Mouse (Mus musculus) spleen, embryonic (tissue): ENCODE data around the gene Sstr3.

Experiments used
- CTCF ChIA-PET: fragments of 350-600 bp; sonication (Branson Sonifier 250); formaldehyde crosslinking; loops from one replicate; lab custom pipeline; 2022; lab: Charles Lee

Sstr3 gene

DNA sequence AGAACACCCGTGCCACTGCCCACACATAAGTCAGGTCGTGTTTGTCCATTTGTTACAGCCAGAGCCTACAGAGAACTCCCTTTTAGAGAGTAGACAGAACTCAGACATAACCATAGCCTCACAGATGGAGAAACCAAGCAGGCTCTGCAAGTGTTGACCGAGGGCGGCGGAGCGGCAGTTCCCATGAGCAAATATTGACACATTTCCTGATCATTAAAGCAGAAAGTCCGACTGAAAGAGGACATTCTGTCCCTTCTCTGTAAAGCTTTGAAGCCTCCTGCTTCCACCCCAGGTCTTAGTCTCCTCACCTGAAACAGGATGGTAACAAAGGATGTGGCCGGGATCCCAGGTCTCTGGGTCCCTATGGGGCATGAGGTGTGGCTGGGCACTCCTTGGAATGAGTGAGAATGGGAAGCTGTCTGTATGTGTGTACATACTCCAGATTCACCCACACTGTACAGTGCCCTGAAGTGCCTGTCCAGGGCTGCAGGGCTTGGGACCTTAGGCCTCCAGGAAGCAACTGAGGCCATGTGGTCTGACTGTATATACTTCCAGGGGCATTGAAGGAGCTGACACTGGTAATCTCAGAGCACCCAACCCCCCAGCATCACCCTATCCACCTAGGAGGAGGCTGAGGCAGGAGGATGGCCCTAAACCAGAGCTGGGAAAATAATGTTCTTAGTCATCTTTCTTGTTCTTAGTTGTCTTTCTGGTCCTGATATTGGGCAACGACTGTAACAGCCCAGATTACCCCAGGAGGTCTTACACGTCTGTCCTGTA is 11.7 kb downstream of the Sstr3 start:
- CTCF ChIA-PET = interaction anchor here (0.6 to 1.1 kb wide), 3 partner anchors 9 to 84 kb away, joined by 3 read pairs; no protein-coding TSS in a partner anchor

DNA sequence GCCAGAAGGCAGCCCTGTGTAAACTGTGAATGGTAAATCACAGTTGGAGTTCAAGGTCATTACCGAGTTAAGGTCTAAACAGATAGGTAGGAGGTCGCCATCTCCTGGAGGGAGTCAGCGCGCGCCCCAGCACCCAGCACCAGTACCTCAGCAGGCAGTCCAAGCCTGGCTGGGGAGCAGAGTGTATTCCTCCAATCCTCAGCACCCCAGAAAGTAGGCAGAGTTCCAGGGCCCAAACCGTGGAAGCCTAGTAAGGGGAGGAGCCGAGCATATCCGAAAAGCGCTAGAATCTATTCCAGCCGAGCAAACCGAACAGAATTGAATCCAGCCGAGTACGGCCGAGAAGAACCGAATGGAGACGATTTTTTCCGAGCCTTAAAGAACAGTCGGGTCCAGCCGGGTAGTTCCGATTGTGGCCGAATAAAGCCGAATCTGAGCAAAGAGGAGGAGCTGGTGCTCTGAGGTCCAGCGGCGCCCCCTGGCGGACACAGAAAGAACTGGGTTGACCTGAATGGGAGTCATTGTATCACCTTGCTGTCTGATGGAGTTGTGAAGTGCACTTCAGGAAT is 12.5 kb downstream of the Sstr3 start:
- CTCF ChIA-PET = interaction anchor here (0.6 to 1.1 kb wide), 2 partner anchors 12 to 84 kb away, joined by 3 read pairs; no protein-coding TSS in a partner anchor

DNA sequence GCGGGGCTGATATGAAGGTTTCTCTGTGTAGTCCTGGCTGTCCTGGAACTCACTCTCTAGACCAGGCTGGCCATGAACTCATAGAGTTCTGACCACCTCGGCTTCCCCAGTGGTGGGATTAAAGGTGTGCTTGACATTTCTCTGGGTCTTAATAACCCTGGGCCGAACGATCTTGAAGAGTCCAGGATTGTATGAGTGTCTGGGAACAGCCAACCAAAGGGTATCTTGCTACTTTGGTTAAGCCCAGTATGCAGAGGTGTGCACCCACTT is 13.1 kb downstream of the Sstr3 start:
- CTCF ChIA-PET = no interaction called here

DNA sequence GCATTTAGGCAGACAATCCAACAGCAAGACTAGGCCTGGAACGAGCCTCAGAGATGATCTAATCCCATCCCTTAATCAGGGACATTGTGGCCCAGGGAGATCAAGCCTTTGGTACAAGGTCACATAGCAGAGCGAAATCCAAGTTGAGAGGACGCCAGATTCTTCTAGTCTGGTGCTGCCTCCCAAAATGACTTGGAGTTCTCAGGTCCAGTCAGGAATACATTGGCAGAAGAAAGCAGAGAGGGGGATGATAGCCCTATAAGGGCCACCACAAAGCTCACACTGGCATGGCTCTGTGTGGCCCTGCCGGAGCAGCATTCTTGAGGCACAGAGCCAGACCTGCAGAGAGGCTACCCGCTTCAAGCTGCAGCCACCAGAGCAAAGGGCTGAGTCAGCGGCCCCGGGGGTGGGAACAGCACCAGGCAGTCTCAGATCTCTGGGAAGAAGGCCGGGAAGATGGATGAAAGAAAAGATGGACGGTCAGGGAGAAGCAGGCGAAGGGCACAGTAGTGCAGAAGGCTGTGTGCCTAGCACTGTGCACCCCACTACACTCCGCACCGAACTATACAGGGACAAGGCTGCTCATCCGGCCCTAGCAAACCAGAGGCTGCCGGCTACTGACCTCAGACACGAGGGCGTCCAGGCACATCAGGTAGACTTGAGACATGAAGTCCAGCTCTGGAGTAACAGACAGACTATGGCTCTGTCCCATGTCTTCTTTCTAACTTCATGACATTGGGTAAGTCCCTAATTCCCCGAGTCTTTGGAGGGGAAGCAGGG is 13.6 kb downstream of the Sstr3 start, which contains the start of gene C1qtnf6:
Gene C1qtnf6 (minus strand): TSS at position 746 of the 780 bp plus-strand sequence.
- CTCF ChIA-PET = interaction anchor here (0.5 kb wide), 1 partner anchor 440 kb away, joined by 3 read pairs; no protein-coding TSS in a partner anchor

DNA sequence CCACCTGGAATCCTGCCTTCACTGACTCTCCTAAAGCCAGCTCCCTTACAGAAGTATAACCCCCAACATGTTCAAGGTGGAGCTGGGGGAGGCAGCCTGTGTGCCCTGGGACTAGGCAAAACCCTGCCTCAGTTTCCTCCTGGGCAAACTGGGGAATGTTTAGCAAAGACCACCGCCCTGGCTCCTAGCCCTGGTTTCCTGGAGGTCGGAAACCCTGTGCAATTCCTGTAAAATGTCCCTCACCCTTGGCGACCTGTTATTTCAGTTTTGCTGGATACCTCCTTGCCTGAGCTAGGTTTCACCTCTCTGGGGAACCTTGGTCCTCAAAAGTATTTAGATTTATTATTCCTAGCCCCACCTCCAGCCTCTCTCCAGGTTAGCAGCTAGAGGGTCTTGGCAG is 14.3 kb downstream of the Sstr3 start:
- CTCF ChIA-PET = interaction anchor here (0.5 kb wide), 1 partner anchor 439 kb away, joined by 3 read pairs; no protein-coding TSS in a partner anchor

DNA sequence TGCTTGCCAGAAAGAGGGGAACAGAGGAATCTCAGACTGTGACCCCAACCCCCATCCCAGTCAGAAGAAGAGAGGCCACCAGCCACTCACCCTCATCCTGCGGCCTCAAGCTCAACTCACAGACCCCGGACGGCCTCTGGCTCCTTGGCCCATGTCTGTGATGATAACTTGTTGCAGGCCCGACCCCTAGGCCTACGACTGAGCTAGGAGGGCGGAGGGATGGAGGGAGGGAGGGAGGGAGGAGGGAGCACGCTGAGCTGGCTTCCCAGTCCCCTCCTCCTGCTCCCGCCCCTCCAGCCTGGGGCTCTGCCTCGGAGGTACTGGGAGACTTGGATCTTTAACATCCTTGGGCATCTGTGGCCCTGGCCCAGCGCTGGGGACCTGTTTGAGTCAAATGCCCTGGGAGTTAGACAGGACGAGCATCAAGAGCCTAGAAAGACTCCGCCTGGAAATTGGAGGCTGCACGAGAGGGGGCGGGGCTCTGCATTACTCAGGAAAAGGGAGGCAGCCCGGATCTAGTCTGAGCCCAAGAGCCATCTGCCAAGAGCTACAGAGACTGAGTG is 15.0 kb downstream of the Sstr3 start:
- CTCF ChIA-PET = interaction anchor here (0.7 to 1.0 kb wide), 2 partner anchors 31 to 82 kb away, joined by 3 read pairs; no protein-coding TSS in a partner anchor

DNA sequence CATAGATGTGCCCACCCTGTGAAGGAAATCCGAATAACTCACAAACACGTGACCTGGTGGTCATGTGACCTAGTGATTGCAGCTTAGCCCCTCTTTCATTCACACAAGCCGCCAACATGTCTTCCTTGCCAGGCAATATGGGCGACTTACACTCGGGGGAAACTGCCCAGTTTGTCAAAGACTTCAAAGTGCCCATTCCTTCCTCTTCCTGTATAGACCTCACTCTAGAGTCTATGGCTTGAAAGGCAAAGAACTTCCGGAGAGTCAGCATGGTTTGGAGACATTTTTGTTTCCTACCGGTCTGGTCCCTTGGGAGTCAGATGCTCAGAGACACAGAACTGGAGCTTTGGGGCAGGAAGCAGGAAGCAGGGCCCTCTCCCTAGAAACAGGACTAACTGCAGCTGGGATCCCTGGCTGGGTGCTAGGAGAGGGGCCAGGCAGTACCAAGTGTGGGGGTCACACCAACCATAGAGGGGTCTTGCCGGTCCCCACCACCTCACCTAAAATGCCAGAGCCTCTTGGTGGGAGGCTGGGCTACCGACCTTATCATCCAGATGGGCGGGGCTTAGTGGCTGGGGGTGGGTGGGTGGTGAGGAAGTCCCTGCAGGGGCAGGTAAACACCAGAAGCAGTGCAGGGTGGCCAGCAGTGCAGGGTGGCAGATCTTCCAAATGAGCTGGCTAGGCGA is 15.6 kb downstream of the Sstr3 start:
- CTCF ChIA-PET = interaction anchor here (0.6 to 1.0 kb wide), 4 partner anchors 32 to 1784 kb away, joined by 3 to 8 read pairs (median 5); no protein-coding TSS in a partner anchor

DNA sequence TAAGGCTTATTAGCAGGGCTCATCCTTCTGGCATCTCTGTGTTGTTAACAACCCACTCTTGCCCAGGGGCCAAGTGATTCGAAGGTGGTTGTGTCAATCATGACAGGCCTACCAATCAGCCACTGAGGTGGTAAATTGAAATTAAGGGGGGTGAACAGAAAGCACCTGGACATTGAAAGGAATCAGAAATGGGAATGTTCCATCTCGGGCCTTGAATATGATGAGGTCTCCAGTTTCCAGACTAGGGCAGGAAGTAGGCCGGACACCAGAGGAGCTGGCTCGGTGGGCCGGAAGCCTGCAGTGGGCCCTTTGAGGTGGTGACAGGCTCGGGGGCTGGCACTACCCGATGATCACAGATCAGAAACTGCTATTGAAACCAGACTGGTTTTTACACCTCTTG is 16.5 kb downstream of the Sstr3 start:
- CTCF ChIA-PET = no interaction called here

DNA sequence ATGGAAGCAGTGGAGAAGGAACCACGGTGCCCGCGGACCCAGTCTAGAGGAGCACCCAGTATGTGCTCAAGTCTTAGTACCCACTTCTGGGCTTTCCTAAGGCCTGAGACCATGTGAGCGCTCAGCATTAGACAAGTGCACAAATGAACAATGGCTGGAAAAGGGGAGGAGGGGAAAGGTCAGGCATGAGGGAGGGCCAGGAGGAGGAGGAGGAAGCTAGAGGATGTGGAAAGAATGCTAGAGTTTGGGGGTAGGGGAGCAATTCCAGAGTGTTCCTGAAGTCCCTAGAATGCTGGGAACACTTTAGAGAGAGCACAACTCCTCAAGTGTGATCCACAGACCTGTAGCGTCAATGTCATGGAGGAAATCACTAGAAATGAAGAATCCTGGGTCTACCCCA is 20.3 kb downstream of the Sstr3 start:
- CTCF ChIA-PET = interaction anchor here (0.6 kb wide), 2 partner anchors 9 to 1720 kb away, joined by 3 read pairs; no protein-coding TSS in a partner anchor

DNA sequence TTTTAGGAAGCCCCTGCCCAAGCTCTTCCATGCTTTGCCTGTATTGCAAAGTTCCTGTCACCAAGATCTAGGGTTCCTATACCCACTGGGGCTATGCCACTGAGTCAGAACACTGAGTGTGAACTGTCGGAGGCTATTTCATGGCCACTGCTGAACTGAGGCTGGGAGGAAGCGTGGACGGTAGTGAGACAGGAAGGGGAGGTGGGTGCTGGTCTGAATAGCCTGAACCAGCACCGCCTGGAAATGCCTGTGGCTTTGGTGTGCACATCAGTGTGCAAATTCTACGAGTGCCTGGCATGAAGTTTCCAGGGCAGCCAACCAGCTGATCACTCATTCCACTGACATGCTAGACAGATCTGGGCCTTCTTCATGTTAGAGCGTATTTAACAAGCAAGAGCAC is 22.6 kb downstream of the Sstr3 start:
- CTCF ChIA-PET = no interaction called here

DNA sequence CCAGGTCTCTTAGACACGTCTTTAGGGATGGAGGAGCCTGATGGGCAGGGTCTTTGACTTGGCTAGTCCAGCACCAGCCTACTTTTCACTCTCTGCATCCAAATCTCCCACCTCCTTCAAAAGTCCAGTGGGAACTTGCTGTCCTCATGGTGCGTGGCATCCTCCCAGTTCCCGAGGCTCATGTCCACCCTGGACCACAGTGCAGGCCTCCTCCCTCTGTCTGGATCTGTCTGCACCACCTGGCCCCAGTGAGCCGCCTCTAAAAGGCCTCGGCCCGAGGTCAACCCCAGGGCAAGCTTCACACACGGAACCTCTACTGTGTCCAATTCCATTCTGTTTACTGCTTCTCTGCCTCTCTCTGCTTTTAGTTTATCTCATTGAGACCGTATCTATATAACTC is 23.2 kb downstream of the Sstr3 start:
- CTCF ChIA-PET = no interaction called here

DNA sequence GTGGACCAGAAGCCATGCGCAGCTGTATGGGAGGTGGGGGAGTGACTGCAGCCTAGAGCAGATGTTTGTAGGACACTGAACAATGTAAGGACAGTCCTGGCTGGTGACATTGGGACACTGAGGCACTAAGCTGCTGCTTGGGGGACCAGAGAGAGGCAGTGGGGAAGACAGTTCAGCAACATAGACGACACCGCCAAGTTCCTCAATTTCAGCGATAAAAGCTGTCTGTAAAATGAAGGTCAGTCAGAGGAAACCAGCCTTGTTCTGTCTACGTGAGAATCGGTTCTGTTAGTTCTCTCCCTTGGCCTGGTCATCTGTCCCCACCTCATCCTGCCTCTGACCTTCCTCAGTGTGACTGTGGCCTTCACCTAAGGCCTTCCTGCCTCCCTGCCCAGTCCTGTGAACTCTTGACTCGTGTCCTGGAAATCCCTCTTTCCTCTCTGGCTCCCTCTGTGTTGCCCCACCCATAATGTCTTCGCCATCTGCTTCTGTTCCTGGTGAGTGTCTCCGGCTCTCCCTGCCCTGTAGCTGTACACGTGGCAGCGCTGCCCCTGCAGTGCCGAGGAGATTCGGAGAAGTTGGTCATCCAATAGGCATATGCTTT is 24.3 kb downstream of the Sstr3 start:
- CTCF ChIA-PET = interaction anchor here (0.6 to 0.7 kb wide), 3 partner anchors 72 to 335 kb away, joined by 3 to 5 read pairs (median 3); partner anchors contain the start of gene Lgals2

DNA sequence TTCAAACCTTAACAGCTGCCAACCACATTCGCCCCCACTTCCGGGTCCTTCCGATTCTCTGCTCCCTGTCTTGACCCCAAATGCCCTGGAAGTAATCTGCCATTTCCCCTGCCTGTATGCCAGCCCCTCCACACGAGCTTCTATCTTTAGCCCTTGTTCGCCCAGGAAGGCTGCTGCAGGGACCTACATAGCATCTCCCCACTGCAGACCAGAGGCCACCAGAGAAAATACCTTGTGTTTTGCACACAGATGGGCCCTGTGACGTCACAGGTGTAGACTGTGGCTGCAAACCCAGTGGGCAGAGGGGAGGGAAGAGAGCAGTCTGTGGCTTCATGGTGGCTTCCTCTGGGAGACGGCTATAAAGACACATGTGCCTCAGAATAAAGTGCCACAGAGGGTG is 26.3 kb downstream of the Sstr3 start:
- CTCF ChIA-PET = no interaction called here

DNA sequence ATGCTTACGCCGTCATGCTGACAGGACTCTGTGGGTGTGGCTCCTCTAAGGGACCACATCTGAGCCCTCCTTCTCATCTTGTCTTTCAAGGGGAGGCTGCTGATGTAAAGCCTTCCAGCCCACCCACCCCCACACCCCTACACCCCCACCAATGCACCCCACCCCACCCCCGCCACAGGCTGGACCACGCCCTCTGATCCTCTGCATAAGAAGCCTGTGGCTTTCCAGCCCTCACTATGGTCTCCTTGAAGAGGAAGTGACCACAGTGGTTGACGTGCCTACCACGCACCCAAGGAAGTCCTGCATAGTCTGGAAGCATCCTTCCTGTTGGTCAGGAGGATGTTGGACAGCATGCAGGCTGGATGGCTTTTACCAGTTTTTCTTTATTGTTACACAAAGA is 28.7 kb downstream of the Sstr3 start:
- CTCF ChIA-PET = no interaction called here

DNA sequence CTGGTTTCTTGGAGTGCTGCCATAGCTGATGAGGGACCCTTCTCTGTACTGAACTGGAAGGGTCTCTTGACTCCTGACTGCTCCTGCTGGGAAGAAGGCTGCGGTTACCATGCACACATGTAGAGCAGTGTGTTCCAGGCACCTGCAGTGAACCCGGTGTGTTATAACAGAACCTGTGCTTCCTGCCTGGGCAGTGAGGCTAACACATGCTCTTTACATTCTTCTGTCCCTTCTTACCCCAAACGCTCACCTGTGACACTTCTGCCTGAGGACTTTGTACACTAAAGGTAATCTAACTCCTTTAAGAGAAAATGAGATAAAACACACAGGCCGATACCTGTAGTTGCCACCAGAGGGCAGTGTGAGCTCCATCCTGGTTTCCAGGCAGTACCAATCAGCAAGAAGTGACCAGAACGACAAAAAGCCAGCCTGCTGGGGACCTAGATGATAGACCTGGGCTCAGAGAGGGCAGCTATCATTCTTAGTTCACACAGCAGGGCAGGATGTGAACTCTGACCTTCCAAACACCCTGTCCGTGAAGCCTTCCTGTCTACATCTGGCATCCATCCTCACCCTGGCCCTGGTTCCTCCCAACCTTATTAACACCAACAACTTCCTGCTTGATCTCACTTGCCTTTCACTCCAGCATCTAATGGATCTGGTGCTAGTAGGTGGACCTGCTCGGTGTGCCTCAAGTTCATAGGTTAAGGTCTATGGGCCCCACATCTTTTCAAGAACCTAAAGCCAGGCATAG is 29.9 kb downstream of the Sstr3 start:
- CTCF ChIA-PET = interaction anchor here (0.5 to 0.7 kb wide), 2 partner anchors 250 to 593 kb away, joined by 3 to 9 read pairs; no protein-coding TSS in a partner anchor

DNA sequence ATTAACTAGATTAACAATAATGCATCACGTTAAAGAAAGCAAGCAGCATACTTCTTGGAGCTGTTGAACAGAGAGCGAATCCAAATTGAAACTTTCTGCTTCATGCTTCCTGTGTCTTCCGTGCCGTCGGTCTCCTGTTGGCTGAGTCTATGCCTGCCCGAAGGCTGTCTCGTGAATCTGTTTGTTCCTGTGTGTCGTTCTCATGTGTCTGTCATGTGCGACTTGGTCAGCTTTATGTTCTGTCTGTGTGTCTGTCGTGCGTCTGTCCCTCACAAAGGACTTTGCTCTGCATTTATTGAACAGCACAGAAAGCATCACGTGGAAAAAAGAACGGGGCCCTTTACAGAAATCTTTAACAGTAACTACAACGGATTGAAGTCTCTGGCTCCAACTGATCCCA is 31.5 kb downstream of the Sstr3 start:
- CTCF ChIA-PET = interaction anchor here (0.9 kb wide), 1 partner anchor 10 kb away, joined by 3 read pairs; no protein-coding TSS in a partner anchor

DNA sequence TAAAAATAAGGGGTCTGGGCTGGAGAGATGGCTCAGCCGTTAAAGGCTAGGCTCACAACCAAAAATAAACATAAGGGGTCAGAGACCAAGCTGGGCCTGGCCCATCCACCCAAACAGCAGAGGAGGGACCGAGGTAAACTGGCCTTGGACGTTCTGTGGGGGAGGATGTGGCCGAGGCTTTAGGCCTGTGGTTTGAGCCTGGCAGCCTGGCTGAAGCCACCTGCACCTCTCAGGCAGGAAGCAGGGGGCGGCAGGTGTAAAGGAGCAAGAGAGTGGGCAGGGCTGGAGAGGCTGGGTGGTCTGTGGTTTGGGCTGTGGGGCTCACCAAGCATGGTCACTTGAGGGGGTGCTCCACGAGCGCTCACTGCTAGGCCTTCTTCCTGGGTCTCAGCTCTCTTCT is 32.5 kb downstream of the Sstr3 start:
- CTCF ChIA-PET = no interaction called here

DNA sequence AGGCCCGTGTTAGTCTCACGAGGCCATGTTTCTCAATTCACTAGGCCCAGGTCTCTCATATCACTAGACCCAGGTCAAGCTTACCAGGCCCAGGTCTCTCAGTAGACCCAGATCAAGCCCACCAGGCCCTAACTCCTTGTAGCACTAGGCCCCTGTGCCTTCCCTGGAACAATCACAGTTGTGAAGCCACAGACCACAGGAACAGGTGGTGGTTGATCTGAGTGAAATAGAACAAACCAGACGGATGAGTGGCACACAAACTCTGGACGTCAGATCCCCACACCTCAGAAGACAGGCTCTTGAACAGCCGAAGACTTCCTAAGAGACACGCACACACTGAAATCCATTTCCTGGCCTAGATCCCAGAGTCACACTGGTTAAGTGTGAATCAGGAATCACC is 33.7 kb downstream of the Sstr3 start:
- CTCF ChIA-PET = no interaction called here

DNA sequence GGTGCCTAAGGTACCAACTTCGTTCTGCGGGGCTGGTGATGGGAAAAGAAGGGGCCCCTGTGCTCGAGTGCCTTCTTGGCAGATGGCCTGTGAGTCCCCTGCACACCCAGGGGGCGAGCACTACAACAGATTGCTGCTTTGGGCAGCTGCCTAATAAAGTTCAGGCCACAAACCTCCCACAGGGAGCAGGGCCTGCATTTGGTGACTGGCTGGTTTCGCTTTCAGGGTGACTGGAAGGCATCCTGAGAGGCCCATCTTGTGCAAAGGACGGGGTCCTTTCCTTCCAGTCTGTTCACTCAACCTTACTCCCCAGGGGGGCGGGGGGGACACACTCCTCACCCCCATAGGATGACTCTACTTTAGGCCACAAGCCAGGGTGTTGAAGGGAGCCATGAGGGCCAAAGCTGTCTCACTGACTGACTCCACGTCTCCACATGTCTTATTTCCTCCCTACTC is 34.3 kb downstream of the Sstr3 start:
- CTCF ChIA-PET = no interaction called here
